Mouse (Mus musculus): Measurements from ENCODE around the gene Aifm2. TPM values are rescaled to one million over a fixed set of nuclear protein-coding genes. Genes with fewer than 3 reads are reported as not detected.

Gene Aifm2
- total RNA-seq (2023), result 10 to 100 TPM; 11.8 to 14.7 TPM

DNA sequence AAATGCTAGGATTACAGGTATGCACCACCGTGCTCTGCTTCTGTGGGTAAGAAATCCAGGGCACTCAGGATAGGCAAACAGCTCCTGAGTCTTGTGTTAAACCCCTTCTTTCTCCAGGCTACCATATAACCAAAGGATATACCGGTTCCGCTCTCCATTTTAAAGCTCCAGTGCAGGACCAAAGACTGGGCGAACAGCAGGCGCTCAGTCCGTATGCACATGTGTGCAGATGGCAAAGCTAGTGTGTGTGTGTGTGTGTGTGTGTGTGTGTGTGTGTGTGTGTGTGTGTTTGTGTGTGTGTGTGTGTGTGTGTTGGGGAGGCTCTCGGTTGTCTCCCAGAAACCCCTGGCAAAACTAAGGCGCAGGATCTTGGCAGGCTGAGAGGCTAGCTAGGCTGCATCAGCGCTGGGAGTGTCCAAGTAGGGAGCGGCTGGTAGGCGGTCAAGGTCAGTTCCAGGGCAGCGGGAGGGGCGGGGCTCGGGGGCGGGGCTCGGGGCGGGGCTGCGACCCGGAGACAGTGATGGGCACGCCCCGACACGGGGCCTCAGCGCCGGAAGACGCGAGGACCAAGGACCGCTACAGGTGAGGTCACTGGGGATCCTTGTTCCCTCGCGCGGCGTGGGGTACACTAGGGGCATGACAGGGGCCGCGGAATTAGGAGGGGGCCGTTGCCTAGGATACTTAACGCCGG is at the start of gene Aifm2:
Gene Aifm2, plus strand, starts transcription at position 493 of the 691 bp plus-strand sequence.

DNA sequence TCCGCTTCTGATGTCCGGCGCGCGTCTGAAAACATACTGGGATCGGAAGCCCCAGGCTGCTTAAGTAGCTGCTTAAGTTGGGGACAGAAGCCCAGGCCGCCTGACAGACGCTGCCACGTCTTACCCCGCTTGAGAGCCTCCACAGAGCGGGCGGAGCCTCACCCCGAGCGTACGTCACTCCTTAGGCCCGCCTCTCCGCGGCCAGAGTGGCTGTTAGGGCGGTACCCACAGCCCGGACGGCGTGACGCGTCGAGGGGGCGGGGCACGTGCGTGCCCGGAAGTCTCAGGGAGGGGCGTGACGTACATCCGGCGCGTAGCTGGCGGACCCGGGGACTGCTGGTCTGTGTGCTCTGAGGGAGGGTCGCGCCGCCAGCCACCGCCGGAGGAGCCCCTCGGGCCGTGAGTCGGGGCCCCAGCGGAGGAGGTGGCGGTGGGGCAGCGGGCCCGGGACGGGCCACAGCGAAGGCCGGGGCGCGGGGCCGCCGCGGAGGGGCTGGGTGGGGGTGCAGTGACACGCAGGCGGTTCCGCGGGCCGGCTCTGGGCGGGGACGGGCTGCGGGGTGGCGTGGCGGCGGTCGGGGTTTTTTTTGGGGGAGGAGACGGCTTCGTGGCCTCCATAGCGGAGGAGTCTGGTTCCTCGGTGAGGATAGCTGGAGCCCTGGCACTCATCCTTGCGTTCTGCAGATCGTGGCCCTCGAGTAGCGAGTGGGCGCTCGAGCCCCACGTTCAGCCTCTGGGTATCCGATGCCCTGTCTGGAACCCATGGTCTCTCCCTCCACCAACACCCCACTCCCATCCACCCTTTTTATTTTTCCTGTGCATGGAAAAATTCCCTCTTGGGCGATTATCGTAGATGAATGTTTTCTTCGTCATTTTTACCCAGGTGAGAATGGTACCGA is 34.8 kb upstream of the Aifm2 start, which contains the start of gene Sar1a:
Gene Sar1a, plus strand, starts transcription at position 285 of the 899 bp plus-strand sequence.

DNA sequence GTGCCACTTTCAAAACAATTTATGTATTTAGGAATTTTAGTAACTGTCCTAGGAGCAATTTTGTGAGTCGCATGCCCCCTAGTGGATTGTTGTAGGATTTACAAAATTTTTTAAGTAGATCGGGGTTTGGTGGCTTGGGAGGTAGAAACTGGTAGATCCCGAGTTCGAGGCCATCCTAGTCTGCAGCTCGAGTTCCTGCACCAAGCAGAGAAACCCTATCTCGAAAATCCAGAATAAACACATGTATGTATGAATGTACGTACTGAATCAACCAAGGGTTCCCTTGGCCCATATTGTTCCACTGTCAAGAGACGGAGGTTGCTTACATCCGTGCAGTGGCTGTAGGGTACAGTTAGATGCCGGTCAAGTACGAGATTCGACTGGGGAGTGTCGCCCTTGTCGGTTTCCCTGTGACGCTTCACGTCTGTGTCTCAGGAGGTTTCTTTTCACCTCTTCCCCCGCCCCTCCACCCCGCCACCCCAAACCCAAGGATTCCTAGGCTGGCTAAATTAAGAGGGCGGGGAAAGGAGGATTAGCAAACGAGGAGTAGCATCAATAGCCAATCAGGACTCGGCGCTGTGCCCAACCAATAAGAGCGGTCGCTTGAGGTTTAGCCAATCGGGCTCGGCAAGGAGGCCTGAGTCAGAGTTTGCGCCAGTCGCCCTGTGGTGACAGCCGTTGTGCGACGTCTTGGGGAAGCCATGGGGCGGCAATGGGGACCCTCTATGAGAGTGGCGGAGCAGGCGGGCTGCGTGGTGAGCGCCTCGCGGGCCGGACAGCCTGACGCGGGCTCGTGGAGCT is 20.0 kb upstream of the Aifm2 start, which contains the start of gene Tysnd1:
Gene Tysnd1, plus strand, starts transcription at position 645 of the 801 bp plus-strand sequence.

DNA sequence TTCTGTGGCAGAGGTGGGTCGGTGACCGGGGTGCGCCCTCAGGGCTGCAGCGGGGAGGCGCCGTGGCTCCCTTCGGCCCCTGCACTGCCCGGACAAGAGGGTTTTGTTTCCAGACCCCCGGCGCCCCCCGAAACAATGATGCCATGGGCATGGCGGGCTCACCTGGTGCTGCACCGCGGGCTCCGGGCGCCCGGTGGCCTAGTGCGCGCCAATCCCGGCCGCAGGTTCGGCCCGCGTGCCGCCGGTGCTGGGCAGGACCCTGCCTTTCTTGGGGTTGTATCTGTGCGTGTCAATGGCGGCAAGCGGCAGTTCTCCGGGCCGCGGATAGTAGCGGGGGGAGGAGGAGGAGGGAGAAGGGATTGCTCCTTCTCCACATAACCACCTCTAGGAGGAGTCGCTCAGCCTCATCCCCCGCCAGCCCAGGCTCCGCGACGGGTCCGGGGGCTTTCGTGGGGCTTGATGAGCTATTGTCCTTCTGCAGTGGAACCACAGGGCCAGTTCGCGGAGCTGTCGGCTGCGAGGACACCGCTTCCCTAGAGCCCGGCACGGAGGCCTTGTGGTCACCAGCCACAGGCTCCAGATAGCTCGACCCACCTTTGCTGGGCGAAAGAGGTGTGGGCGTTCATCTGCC is 68.7 kb downstream of the Aifm2 start, which contains the start of gene H2afy2:
Gene H2afy2, minus strand, starts transcription at position 527 of the 631 bp plus-strand sequence.

Other genes starting within 250 kb of the Aifm2 start
- 1 to 10 TPM; 9.2 to 9.7 TPM for gene Lrrc20, start 239.5 kb upstream of the Aifm2 start, total RNA-seq (2023)
- gene Npffr1, start 119.8 kb upstream of the Aifm2 start, total RNA-seq (2023), result not detected
- 1 to 10 TPM; 5.3 to 6.4 TPM for gene Ppa1, start 66.7 kb upstream of the Aifm2 start, total RNA-seq (2023)
- 100 to 1,000 TPM; 166 to 201 TPM for gene Sar1a, start 35.0 kb upstream of the Aifm2 start, total RNA-seq (2023)
- gene Tysnd1, start 19.7 kb upstream of the Aifm2 start, total RNA-seq (2023), result 10 to 100 TPM; 18.0 to 20.8 TPM
- gene H2afy2, start 68.9 kb downstream of the Aifm2 start, total RNA-seq (2023), result under 1 TPM; 0.73 to 0.85 TPM